Mouse (Mus musculus): ENCODE results near the gene Ctnnd1.

GRCm38 (mm10) chr2:84658806-84659205 lies 8.2 kb upstream of the Ctnnd1 start, which contains the start of gene Btbd18:
- no peak for TF ChIP-seq POLR2A (IDR thresholded peaks at IDR 0.05; ENCODE audit: extremely low read depth, insufficient read depth, low read length)
- TF ChIP-seq CTCF (IDR thresholded peaks at IDR 0.05; ENCODE audit: extremely low read depth, insufficient read depth, low read length): no peak

Data from cortical plate, adult 2 months (tissue).